Mouse (Mus musculus): ENCODE measurements around the gene Nasp.

GRCm38 (mm10) chr4:116672785-116673184, 45.0 kb upstream of the Nasp start:
- TF ChIP-seq CTCF (IDR thresholded peaks at IDR 0.05; ENCODE audit: extremely low read depth, insufficient read depth, low read length): no peak
- no peak for TF ChIP-seq POLR2A (IDR thresholded peaks at IDR 0.05; ENCODE audit: extremely low read depth, insufficient read depth, low read length)
